Mouse (Mus musculus): ENCODE results near the gene Ddx27.

DNA sequence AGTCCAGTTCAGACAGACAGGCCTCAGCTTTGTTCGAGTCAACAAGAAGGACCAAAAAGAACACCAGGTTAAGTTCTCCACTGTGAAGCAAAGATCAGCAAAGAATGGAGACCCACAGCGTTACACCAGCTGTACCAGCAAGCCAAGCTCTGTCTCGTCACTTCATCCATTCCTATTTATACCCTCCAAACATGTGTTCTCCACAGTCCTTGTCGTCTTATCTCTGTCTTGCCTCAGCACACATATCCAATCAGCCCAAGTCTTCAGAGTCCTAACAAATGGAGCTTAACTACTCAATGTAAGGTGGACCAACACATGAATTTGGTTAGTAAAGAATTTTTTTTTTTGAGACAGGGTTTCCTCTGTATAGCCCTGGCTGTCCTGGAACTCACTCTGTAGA is 5.5 kb upstream of the Ddx27 start:
- TF ChIP-seq ZC3H11A (IDR thresholded peaks at IDR 0.05; ENCODE audit: borderline replicate concordance, low read depth, low read length), result no peak
- TF ChIP-seq HCFC1 (IDR thresholded peaks at IDR 0.05; ENCODE audit: borderline replicate concordance, insufficient read depth, low read length), result no peak
- TF ChIP-seq MAFK (IDR thresholded peaks at IDR 0.05; ENCODE audit: insufficient read depth, low read depth, low read length), result no peak
- no peak for TF ChIP-seq ZNF384 (IDR thresholded peaks at IDR 0.05; ENCODE audit: low read depth, low read length)

All from ES-E14 (cell line).